Mouse (Mus musculus) T-helper 2 cell (primary cell): ENCODE results near the gene Ankrd27.

Experiments used
- in situ Hi-C: fragments of 300-600 bp; cut with MboI, MseI; formaldehyde crosslinking; loops from one replicate; pipeline ENCODE4 v1.15.1; 2025; ENCODE audit warnings: high pct_unique_total_duplicates

The Ankrd27 gene

DNA sequence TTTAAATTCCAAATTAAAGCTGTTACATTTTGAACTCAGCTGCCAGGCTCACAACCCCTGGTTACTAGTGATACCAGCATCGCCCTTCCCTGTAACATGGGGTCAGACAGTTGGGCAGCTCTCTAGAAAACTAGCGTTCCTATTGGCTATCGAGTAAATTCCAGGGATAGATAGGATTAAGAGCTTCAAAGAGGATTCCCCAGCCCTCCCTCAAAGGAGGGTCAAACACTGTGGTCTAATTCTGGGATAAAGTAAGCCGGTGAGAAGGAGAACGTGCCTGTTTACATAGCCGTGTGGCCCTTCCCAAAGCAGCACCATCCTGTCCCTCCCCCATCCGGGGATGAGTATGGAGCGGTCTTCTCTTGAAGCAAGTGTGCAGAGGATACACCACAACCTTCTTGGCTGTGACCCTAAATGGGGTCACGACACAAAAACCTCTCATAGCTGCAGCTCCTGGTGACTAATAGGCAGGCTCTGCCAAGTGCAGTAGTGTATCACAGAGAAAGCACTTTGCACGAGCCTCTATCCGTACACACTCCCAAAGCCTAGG lies 2.5 kb upstream of the Ankrd27 start:
- in situ Hi-C loops = loop anchor here (10.0 kb wide), 1 partner anchor 269 kb away; the partner anchor contains the start of gene Gpatch1

DNA sequence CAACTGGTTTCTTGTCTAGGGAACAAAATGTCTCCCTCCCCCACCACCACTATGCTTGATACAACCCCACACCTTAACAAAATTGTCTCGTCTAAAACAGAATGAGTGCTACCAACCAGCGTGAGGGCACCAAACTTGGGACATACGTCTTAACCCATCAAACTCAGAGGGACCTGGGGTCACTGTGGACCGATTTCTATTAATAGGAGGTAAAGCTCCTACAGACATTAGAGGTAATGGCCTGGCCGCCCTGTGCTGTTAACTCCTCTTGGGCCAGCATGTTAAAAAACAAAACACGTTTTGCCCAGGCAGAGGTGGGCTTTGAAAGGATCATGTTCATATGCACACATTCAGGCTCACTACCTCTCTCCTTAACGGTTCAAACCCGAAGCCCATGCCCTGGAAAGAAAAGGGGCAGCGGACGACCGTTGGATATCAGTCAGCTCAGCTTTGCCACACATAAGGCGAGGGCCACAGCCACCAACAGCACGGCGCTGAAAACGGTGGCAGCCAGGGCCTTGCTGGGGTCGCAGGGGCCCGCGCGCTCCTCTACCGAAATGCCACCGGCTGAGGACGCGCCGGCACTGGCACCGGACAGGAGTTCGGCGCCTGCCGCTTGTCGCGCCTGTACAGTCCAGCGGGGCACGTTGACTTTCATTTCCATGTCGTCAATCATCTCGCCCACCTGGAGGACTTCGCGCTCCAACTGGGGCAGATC lies 1.8 kb upstream of the Ankrd27 start:
- in situ Hi-C loops = loop anchor here (10.0 kb wide), 1 partner anchor 269 kb away; the partner anchor contains the start of gene Gpatch1

DNA sequence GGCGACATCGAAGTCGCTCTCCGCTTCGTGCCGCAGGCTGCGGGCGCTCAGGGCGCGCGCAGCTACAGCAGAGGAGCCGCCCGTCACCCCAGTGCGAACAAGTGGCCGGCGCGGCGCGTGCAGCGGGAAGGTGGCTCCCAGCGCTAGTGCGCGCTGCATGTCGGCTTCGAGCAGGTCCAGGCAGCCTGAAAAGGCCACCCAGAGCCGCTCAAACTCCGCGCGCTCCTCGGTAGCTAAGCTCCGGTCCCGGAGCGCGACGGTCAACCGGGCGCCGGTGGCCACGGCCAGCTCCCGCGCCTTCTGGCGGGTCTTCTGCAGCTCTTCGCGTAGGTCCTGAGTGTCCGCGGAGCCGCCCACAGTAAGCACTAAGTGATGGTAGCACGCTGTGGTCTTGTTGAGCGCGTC lies 1.3 kb upstream of the Ankrd27 start:
- in situ Hi-C loops = loop anchor here (10.0 kb wide), 1 partner anchor 270 kb away; the partner anchor contains the start of gene Gpatch1

DNA sequence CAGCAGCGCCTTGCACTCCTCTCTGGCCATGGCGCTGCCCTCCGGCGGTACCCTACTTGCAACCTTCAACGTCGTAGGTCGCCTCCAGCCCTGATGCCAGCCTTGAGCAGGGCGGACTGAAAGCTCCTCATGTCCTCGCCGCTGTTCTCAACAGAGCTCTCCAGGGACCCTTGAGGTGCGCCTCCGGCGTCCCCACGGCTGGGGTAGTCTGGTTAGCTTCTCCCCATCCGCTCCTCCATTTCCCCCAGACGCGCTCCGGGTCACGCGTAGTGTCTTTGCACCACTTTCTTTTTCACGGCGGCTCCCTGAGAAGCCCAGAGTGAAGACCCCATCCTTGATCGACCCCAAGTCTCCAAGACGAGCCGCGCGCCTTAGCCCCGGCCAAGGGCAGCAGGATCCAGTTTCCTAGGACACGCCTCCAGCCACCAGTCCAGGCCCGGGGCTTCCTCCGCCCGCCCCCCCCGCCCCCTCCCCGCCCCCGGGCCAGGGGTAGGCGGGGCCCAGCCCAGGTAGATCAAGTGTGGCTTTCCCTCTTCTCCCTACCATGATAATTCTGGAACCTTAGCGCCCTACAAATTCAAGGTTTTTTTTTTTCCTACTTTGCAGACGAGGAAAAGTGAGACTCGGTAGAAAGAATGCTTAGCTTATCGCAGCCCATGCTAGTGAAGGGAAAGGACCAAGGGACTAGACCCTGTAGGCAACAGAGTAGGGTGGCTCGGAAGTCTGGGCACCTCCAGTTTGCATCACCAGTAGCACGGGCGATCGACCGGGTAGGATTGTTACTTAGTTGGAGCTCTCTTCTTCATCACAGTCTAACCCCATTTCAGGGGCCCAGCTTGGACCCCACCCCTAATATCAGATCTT lies 621 bp upstream of the Ankrd27 start, which contains the start of gene Rgs9bp:
Gene Rgs9bp (minus strand): TSS at position 392 of the 864 bp plus-strand sequence.
- in situ Hi-C loops = loop anchor here (10.0 kb wide), 1 partner anchor 271 kb away; the partner anchor contains the start of gene Gpatch1

DNA sequence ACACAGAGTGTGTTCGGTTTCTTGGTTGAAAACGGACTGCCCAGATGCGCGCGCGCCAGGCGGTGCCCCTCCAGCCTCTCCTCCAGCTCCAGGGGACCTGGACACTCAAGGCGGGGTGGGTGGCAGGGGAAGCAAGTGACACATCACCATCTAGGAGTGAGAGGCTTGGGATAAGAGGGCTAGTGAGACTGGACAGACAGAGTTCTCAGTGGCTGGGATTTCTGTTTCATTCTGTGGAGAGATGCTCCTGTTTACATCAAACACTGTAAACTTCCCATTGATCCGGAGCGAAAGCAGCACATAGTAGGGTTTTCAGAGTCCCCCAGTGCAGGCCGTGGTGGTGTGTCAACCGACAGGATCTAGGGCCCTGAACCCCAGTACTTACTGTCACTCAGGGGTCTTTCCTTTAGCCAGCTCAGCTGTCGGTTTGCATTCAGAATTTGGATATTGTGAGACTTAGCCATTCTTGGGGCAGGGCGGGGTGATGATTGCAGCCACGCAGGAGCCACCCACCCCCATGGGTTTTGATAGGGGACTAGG lies 932 bp downstream of the Ankrd27 start:
- in situ Hi-C loops = loop anchor here (10.0 kb wide), 1 partner anchor 272 kb away; the partner anchor contains the start of gene Gpatch1

DNA sequence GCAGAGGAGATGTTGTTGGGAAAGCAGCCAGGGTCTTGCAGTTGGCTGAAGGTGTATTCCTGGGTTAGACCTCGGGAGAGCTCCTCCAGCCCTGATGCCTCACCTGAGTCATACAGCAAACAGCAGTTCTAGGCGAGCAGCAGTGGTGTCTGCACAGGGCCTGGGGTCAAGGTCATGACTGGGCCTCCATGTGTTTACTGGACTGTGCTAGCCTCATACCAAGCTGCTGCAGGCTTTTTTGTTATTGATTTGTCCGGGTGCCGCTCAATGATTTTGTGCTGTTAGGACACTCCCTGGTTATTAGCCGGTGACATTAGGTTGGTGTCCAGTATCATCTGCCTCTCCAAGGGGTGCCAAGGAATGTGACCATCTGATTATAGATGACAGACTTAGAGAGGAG lies 1.7 kb downstream of the Ankrd27 start:
- in situ Hi-C loops = loop anchor here (10.0 kb wide), 1 partner anchor 273 kb away; the partner anchor contains the start of gene Gpatch1

DNA sequence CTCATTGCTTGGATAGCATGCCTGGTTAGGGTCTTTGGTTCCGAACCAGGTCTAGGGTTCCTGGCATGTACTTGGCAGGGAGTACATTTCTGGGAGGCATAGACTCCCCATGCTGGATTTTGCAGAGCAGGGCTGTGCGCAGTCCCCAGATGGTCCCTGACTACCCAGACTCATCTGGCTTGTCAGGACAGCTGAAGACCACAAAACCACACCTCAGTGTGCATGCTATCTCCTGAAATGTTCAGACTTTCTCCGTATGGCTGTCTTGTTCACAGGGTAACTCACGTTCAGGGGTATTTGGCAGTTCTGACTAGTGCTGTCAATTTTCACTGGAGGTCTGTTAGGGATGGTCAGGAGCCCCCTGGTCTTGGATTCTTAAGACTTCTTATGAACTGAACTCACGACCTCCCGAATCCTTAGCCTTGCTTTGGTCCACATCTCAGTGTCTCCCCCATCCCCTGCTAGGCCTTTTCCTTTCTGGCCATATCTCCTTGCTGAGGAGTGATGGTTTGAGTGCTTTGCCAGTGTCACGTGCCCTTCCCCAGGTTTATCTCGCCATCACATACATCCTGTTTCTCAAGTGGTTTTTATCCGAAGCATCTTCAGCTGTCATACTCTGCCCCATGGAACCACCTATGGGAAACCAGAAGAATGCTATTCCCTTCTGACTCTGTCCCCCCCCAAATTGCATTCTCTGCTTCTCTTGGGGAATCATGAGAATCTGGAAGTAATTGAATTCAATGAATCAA lies 2.8 kb downstream of the Ankrd27 start:
- in situ Hi-C loops = loop anchor here (10.0 kb wide), 1 partner anchor 274 kb away; the partner anchor contains the start of gene Gpatch1

DNA sequence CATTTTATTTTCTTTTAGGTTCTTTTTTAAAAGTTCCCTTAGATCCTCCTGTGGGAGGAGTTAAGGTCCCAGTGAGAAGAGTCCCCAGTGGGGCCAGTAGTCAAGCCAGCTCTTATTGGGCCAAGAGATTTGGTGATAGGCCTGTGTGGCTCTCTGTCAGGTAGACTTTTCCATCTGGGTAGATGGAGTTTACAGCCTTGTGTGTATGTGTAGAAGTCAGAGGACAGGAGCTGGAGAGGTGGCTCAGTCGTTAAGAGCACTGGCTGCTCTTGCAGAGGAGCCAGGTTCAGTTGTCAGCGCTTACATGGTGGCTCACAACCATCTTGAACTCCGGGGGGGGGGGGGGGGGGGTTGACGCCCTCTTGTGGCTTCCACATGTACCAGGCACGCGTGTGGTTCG lies 3.4 kb downstream of the Ankrd27 start:
- in situ Hi-C loops = loop anchor here (10.0 kb wide), 1 partner anchor 275 kb away; the partner anchor contains the start of gene Gpatch1

DNA sequence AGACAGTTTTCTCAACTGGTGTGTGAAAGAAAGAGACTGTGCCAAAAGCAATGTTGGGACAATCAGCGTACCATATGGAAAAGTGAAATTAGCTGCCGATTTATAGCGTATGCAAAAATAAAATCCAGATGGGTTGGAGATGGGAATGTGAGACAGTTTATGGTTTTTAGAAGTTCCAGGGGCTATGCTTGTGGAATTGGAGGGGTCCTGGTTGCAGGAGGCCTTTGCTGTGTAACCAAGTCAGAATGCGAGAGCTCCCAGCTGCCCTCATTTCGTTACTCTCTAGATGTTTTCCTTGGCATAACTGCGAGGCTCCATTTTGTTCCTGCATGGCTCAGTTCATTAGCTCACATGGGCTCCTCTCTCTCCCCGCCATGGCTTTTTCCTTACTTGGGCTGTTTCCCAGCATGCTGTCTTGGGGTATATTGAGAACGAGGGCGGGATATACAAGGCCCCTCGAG lies 4.7 kb downstream of the Ankrd27 start:
- in situ Hi-C loops = no loop called here

DNA sequence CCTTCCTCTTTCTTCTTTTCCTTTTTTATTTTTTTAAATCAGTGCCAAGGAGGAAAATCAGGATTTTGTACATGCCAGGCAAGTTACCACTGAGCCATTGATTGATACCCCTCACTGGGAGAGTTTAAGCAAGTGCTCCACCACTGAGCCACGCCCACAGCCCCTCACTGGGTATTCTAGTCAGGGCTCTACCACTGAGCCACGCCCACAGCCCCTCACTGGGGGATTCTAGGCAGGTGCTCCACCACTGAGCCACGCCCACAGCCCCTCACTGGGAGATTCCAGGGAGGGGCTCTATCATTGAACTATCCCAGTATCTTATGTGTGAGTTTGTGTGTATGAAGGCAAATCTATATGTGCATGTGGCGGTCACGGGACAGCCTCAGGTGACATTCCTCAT lies 8.3 kb downstream of the Ankrd27 start:
- in situ Hi-C loops = no loop called here

DNA sequence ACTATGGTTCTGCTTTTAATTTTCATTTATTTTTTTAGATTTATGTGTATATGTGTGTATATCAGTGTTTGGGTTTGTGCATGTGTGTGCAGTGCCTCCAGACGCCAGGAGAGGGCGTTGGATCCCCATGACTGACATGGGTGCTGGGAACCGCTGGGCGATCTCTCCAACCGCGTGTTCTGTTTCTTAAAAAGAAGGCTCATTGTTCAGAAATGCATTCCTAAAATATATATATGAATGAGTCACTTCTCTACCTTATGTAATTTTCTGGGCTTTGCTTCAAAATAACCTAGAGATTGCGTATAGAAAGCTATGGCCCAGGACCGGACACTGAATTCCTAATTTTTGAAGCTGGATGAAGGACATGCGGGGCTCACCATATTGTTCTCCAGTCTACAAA lies 13.4 kb downstream of the Ankrd27 start:
- in situ Hi-C loops = loop anchor here (5.0 kb wide), 1 partner anchor 43 kb away; no protein-coding TSS in a partner anchor

DNA sequence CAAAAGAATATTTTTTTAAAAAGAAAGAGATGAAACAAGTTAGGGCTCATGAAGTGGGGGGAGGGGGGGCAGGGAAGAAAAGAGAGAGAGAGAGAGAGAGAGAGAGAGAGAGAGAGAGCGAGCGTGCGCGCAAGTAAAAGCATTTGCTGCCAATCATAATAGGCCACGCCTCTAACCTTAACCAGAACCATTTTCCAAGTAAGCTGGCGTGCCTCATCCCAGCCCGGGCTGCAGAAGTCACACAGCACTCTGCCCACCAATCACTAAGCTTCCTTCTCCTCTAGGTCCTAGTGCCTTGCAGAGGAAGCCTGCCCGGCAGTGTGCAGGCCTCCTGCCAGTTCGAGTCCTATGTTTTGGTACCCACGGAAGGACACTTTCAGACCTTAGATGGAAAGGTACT lies 14.0 kb downstream of the Ankrd27 start:
- in situ Hi-C loops = no loop called here

DNA sequence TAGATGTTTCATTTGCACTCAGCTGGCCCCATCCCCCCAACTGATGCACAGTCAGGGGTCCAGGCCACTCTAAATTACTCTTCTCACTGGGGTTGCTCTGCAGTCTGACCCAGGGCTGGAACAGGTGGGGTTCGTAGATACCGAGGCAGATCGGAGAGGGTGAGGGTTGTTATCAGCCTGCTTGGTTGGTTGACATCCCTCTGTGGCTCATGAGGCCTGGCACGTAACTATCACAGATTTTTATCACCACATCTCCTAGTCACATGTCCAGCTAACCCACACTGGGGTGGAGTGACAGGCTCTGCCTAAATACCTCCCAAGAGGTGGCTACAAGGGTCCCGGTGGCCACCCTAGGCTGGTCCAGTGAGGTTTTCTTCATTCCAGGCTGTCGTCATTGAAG lies 15.1 kb downstream of the Ankrd27 start:
- in situ Hi-C loops = no loop called here

DNA sequence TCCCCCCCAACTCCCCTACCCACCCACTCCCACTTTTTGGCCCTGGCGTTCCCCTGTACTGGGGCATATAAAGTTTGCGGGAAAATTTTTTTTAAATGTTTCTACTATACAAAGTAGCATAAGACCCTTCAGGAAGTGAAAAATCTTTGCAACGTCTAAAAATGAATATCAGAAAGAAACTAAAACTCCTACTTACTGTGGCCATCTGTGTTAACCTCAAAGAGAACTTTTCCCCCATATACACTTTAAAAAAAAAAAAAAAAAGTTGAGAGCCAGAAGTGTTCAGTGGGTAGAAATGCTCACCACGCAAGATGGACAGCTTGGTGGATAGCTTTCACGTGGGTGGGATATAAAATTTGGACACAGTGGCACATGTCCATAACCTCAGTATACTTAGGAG lies 16.7 kb downstream of the Ankrd27 start:
- in situ Hi-C loops = no loop called here

DNA sequence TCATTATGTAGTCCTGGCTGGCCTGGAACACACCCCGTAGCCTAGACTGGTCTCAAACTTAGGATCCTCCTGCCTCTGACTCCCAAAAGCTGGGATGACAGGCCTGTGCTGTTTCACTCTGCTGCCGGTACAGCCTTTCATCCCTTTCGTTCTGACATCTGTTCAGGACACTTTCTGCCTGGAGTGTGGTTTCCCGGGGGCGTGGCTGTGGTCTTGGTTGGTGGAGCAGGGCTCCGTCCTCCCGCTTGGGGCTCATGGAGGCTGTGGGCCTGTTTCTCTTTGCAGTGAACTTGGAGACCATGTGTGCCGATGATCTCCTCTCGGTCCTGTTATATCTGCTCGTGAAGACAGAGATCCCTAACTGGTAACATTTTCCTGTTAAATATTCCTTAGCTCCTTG lies 20.8 kb downstream of the Ankrd27 start:
- in situ Hi-C loops = no loop called here

DNA sequence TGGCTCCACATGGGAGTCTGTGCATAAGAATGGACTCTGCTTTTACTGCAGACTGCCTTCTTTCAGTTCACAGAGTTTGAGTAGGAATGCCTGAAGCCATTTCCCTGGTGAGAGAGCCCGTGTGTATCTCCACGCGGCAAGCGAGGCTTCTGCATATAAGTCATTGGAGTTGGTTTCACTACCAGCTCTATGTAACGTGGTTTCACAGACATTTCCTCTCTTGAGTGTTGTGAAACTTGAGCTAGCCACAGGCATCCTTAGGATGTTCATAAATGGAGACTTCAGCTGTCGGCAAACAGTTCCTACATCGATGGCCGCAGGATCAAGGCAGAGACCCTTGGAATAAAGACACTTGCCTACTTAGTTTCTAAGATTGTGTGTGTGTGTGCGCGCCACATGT lies 23.2 kb downstream of the Ankrd27 start:
- in situ Hi-C loops = no loop called here

DNA sequence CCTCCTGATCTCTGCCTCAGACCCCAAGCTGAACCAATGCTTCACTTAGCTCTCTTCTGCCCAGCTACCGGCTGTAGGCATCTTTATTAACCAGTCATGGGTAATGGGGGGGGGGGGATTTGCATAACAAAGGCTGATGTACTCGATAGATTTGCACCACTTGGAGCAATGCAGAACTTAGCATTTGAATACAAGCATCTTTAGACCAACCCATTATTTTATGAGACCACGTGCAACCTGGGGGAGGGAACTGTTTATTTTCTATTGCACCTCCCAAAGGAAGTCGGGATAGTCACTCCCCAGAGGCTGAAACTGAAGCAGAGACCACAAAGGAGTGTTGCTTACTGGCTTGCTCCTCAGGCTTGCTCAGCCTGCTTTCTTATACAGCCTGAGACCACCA lies 31.5 kb downstream of the Ankrd27 start:
- in situ Hi-C loops = no loop called here

DNA sequence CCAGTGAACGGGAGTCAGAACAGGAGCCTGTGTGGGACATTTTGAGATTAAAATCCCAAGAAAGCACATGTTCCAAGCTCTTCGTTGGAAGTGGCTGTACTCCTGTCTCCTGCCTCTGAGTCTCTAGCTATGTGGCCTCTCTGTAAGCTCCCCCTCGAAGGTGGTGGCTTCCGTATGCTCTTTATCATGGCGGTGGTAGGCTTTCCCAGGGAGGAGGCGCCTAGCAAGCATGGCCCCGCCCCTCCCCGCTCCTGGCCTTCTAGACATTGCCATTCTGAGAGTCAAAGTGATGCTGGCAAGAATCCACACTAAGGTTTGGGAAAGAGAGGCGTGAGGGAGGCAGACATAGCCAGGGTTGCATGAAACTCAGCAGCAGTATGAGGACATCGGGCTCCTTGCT lies 36.6 kb downstream of the Ankrd27 start:
- in situ Hi-C loops = no loop called here

DNA sequence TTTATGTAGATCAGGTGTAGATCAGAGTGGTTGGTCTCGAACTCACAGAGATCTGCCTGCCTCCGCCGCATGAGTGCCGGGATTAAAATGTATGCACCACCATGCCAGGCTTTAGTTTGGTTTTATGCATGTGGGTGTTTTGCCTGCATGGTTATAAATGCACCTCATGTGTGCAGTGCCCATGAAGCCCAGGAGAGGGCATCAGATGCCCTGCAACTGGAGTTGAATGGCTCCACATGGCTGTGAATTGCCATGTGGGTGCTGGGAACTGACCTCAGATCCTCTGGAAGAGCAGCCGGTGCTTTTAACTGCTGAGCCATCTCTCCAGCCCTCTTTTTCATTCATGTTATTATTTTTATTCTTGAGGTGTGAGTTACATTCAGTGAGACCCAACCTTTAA lies 40.0 kb downstream of the Ankrd27 start:
- in situ Hi-C loops = no loop called here

DNA sequence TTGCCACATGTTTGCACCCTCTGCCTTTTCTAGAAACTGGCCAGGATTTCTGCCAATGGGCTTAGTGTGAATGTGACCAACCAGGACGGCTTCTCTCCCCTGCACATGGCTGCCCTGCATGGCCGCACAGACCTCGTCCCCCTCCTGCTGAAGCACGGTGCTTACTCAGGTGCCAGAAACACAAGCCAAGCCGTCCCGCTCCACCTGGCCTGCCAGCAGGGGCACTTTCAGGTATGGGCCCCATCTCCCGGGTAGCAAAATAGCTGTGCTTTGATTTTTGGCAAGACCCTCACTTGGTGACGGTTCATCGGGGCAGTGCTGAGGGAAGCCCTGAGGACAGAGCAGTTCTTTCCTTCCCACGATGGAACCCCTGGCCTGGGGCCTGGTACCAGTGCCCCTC lies 41.3 kb downstream of the Ankrd27 start:
- in situ Hi-C loops = no loop called here

DNA sequence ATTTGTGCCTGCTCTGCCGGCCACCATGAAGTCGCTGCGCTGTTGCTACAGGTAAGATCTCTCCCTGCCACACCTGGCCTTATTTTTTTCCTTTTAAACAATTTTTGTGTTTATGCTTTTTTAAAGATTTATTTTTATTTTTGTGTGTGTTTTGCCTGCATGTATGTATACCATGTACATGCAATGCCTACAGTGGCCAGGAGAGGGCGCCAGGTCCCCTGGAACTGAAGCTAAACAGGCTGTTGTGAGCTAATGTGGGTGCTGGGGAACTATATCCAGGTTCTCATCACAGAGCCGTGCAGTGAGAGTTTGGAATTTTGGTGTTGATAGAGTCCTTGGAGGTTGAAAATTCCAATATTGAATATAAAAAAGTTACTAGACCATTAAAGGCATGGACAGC lies 42.5 kb downstream of the Ankrd27 start:
- in situ Hi-C loops = no loop called here
